11 mouse cellular contexts compared by ENCODE assay signal in genomic region chr4:132346661-132347060, GRCm38 (mm10). TPM values are rescaled to one million over a fixed set of nuclear protein-coding genes. Genes with fewer than 3 reads are reported as not detected.
DNase-seq lines count a peak whose midpoint lies in the region; TF ChIP-seq lines count a peak whose summit lies in the region.
"Had no signal": no experiment of that assay in that cellular context is flagged by ENCODE, and none has a peak within 500 bp of the region (broad histone marks: within the 10 kb centered on the region; RNA-seq: fewer than 3 reads in every experiment).

No protein-coding gene starts in this region.

- no peak for TF ChIP-seq EP300 in CH12.LX (IDR thresholded peaks at IDR 0.05; ENCODE audit: low read length)

- TF ChIP-seq POLR2A in kidney, adult 2 months (IDR thresholded peaks at IDR 0.05; ENCODE audit: low read depth, low read length): no peak
- TF ChIP-seq POLR2A in CH12.LX (IDR thresholded peaks at IDR 0.05; ENCODE audit: low read depth, low read length): no peak

- no peaks in the 10 kb centered on the region for H3K27me3 ChIP-seq in kidney, adult 2 months (replicated peaks; ENCODE audit: control insufficient read depth, insufficient read depth, low read length)
- H3K27me3 ChIP-seq in CH12.LX (replicated peaks): no peaks in the 10 kb centered on the region
- H3K27me3 ChIP-seq: limb, embryonic 12.5 days had no signal

- in situ Hi-C loops in CH12.LX (cut with MboI; ENCODE audit: low pct_ligation_motif_present, low pct_unique_long_range_greater_than_20kb, low sequenced_read_pairs): no loop called here

- intact Hi-C loops in left cerebral cortex, postnatal 36 days (cut with DNase I): no loop called here

- peaks cover 8% of the 10 kb centered on the region; the same call in 1 of the 2 replicates for H3K4me1 ChIP-seq in kidney, adult 2 months (ENCODE audit: control insufficient read depth, insufficient read depth, low read length)
- peaks cover 17 to 62% of the 10 kb centered on the region in 2 experiments for H3K4me1 ChIP-seq in CH12.LX (ENCODE audit: control insufficient read depth in 1 of 2, insufficient read depth in 2 of 2)

- TF ChIP-seq CTCF in kidney, adult 2 months (conservative IDR thresholded peaks at IDR 0.05; ENCODE audit: insufficient read depth, insufficient read length, low read depth, low read length): 0 out of 2 replicates have a peak, but pooled peaks have one; percentile 15
- TF ChIP-seq CTCF in CH12.LX (conservative IDR thresholded peaks at IDR 0.05 in 1 of 2, IDR thresholded peaks at IDR 0.05 in 1 of 2; ENCODE audit: low read depth in 2 of 2, low read length in 2 of 2): peak in 1 of 2 experiments; percentile 60; a peak in 2 of 4 replicates

- no peaks in the 10 kb centered on the region for H3K36me3 ChIP-seq in kidney, adult 2 months (ENCODE audit: control insufficient read depth, insufficient read depth, low read length)
- peaks cover 13 to 34% of the 10 kb centered on the region in 2 experiments for H3K36me3 ChIP-seq in CH12.LX (replicated peaks in 1 of 2; ENCODE audit: control insufficient read depth in 1 of 2, insufficient read depth in 1 of 2, low read length in 1 of 2)

- H3K79me2 ChIP-seq in CH12.LX (replicated peaks; ENCODE audit: control insufficient read depth, extremely low read depth, insufficient read depth, poor library complexity, severe bottlenecking): peaks cover 43% of the 10 kb centered on the region

- H3K27ac ChIP-seq in kidney, adult 2 months (ENCODE audit: insufficient read depth, low read depth, low read length): peak overlapping the region; percentile 80; the same call in 1 of the 2 replicates
- H3K27ac ChIP-seq in CH12.LX (ENCODE audit: insufficient read depth, low read depth): no peak overlapping the region
- H3K27ac ChIP-seq: hindbrain, embryonic 14.5 days; limb, embryonic 12.5 days had no signal

- peak; percentile 47 for DNase-seq in kidney, adult 2 months
- no peak for DNase-seq in kidney, adult 18-20 months
- DNase-seq in 3134 (ENCODE audit: extremely low read depth, insufficient read length, low spot score) (peak; percentile 63), CH12.LX (ENCODE audit: extremely low read depth) (no peak)
- peak; percentile 60 for DNase-seq in induced T-regulatory cell, adult 2 months (ENCODE audit: low read depth)
- no peak for DNase-seq in left cerebral cortex, postnatal 36 days (ENCODE audit: low spot score in 2 of 2)
- no peak for DNase-seq in spleen, postnatal 10 days (ENCODE audit: low spot score in 2 of 2)
- DNase-seq: cerebellum, adult 9-11 months; thymus, adult 2 months had no signal

- TF ChIP-seq RAD21 in CH12.LX (IDR thresholded peaks at IDR 0.05; ENCODE audit: low read depth, low read length): peak; percentile 29

- no peak overlapping the region for H3K4me3 ChIP-seq in kidney, adult 2 months (ENCODE audit: insufficient read depth, low read depth, low read length)
- no peak overlapping the region for H3K4me3 ChIP-seq in CH12.LX (replicated peaks in 1 of 3; ENCODE audit: low read depth in 2 of 3, low read length in 2 of 3, poor library complexity in 1 of 3)
- H3K4me3 ChIP-seq: limb, embryonic 12.5 days had no signal

- 59% methylated on average over 3 of the region's 3 CpGs for WGBS in kidney, adult 2 months

- H3K4me2 ChIP-seq in CH12.LX (ENCODE audit: insufficient read depth, low read depth, poor library complexity, severe bottlenecking): no peak overlapping the region
- H3K4me2 ChIP-seq: hindbrain, embryonic 14.5 days; limb, embryonic 12.5 days had no signal

- no peaks in the 10 kb centered on the region for H3K9me3 ChIP-seq in CH12.LX (replicated peaks; ENCODE audit: low read length)
- H3K9me3 ChIP-seq: limb, embryonic 12.5 days had no signal

- no peak overlapping the region for H3K9ac ChIP-seq in CH12.LX (ENCODE audit: insufficient read depth, low read depth)
- H3K9ac ChIP-seq: hindbrain, embryonic 14.5 days; limb, embryonic 12.5 days had no signal

- dilution Hi-C loops in CH12.LX (cut with MboI; ENCODE audit: extremely low pct_ligation_motif_present, extremely low pct_unique_long_range_greater_than_20kb, low sequenced_read_pairs): no loop called here

TF ChIP-seq in CH12.LX, 34 proteins besides CTCF, POLR2A, EP300 and RAD21:
- TF ChIP-seq PAX5 (IDR thresholded peaks at IDR 0.05; ENCODE audit: low read length) (no peak), SMC3 (IDR thresholded peaks at IDR 0.05; ENCODE audit: low read depth, low read length) (0 out of 2 replicates have a peak, but pooled peaks have one; percentile 6), ELF1 (IDR thresholded peaks at IDR 0.05; ENCODE audit: low read depth, low read length) (no peak), MYC (IDR thresholded peaks at IDR 0.05; ENCODE audit: low read depth, low read length) (peak; percentile 61)

RNA-seq across cellular contexts. Expression of gene Rcc1, which starts 6.7 kb away (rescaled TPM):
- 9.4 and 10.1 TPM in 2 replicates for polyA plus RNA-seq in kidney, adult 2 months (2012; rRNA removed)
- total RNA-seq in CH12.LX (2012; rRNA removed) (93.6 and 126 TPM in 2 replicates), CH12.LX (2014; rRNA removed) (148 and 150 TPM in 2 replicates)
- 149 and 170 TPM in 2 replicates for polyA plus RNA-seq in CH12.LX (2012; ENCODE audit: insufficient read length, low read depth)
- 10 to 100 TPM in 1 of 2 experiments, 1 to 10 TPM in 1; 9.7 to 12.3 TPM for total RNA-seq in left cerebral cortex, postnatal 36 days (2021)

RNA-seq across cellular contexts. Expression of gene Trnau1ap, which starts 17.3 kb away (rescaled TPM):
- 24.4 and 30.2 TPM in 2 replicates for polyA plus RNA-seq in kidney, adult 2 months (2012; rRNA removed)
- total RNA-seq in CH12.LX (2012; rRNA removed): 71.5 and 86.5 TPM in 2 replicates
- 70.6 and 80.5 TPM in 2 replicates for total RNA-seq in CH12.LX (2014; rRNA removed)
- polyA plus RNA-seq in CH12.LX (2012; ENCODE audit: insufficient read length, low read depth): 60.7 and 64.4 TPM in 2 replicates
- 10 to 100 TPM; 21.5 to 24.8 TPM for total RNA-seq in left cerebral cortex, postnatal 36 days (2021)

RNA-seq across cellular contexts. Expression of gene Rab42, which starts 43.5 kb away (rescaled TPM):
- polyA plus RNA-seq in kidney, adult 2 months (2012; rRNA removed): 7.2 and 8.9 TPM in 2 replicates
- 0.38 and 0.51 TPM in 2 replicates for total RNA-seq in CH12.LX (2012; rRNA removed)
- total RNA-seq in CH12.LX (2014; rRNA removed): not detected in 2 replicates
- polyA plus RNA-seq in CH12.LX (2012; ENCODE audit: insufficient read length, low read depth): 0.31 TPM in 1 of 2 replicates, not detected in the other
- 1 to 10 TPM; 1.5 to 2.8 TPM for total RNA-seq in left cerebral cortex, postnatal 36 days (2021)

Comparison
In these comparisons a context has a peak if more than half of its experiments do, and no peak if none do; other contexts are left out.
1. DNase-seq: peak in kidney, adult 2 months (single experiment), 3134 (single experiment) and induced T-regulatory cell, adult 2 months (single experiment); none in kidney, adult 18-20 months (single experiment), CH12.LX (single experiment), left cerebral cortex, postnatal 36 days (0 of 2) and spleen, postnatal 10 days (0 of 2).
2. RNA of gene Rcc1, which starts 6.7 kb away (total RNA-seq): 93.6 to 150 TPM in CH12.LX; 9.7 to 12.3 TPM in left cerebral cortex, postnatal 36 days; every median in the first group is over 4 times any median in the second.